Mouse (Mus musculus) liver, embryonic 14.5 days (tissue): ENCODE data around the gene Pepd.

Experiments
- CTCF ChIP-seq: IDR thresholded peaks from 2 replicates; pipeline ENCODE4 v1.5.1; 2016; ENCODE audit warnings: antibody characterized with exemption, low read depth, control low read depth
- EP300 ChIP-seq: IDR thresholded peaks from 2 replicates; pipeline ENCODE4 v1.6.1; 2016; ENCODE audit warnings: antibody characterized with exemption, low read depth

- TF ChIP-seq CTCF (no peak), EP300 (no peak)
Observed at GRCm38 (mm10) chr7:34897058-34897457, 15.1 kb upstream of the Pepd start.
